Mouse (Mus musculus) ovary, adult 18-20 months (tissue): Measurements from ENCODE around the gene Gm17606.
A peak's percentile ranks its signal among the peaks of the same experiment; 100 is the strongest.
"Not testable (repeated sequence)": the region's sequence is repeated elsewhere in the genome, so short reads cannot be mapped to it uniquely, and the experiment has no call there.

ENCODE experiments used
- DNase-seq: peaks from one replicate; pipeline ENCODE4 v3.0.0; 2022; ENCODE audit warnings: low spot score, mixed read lengths

Gene Gm17606

GRCm38 (mm10) chr14:54640946-54641304 is at the start of gene Gm17606:
TSS of gene Gm17606 (plus strand) at chr14:54640952.
- DNase-seq = no peak

GRCm38 (mm10) chr14:54591056-54591455 is 49.7 kb upstream of the Gm17606 start:
- no peak for DNase-seq

DNA sequence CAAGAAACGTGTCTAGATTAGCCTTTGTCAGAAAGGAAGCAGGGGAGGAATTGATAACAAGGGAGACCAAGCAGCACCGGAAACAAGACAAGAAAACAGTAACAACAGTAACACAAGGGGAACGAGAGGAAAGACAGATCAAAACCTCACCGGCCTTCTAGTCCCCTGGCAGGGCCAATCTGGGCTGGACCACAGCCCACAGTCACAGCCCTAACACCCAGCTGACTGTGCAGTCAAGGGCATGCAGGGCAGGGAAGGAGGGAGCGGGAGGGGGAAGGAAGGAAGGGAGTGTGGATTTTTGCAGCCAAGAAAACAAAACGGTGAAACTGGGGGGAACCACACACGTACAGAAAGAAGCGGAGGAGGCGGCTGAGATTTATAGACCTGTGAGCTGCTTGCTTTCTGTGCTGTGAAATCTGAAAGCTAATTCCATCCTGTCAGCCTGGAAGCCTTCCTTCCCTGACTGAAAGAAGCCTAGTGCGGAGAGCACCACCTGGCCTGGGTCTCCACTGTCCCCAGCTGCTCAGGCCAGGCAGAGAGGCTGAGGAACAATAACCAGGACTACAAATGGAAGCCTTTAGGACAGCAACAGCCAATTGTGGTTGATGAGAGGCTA is 48.3 kb upstream of the Gm17606 start:
- peak; percentile 69 for DNase-seq

DNA sequence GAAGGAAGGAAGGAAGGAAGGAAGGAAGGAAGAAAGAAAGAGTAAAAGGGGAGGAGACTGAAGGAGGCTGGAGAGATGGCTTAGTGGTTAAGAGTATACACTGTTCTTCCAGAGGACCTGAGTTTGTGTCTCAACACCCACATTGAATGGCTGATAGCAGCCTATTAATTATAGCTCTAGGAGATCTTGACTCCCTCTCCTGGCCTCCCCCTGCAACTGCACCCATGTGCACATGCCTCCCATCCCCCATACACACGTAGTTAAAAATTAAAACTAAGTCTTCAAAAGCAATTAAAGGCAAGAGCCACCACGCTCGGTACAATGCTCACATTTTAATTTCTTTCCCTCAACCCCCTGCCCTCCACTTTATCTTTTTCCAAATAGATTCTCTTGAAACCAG is 46.7 kb upstream of the Gm17606 start:
- DNase-seq = no peak

- no peak for DNase-seq
Observed at GRCm38 (mm10) chr14:54594631-54595414, 45.9 kb upstream of the Gm17606 start.

DNA sequence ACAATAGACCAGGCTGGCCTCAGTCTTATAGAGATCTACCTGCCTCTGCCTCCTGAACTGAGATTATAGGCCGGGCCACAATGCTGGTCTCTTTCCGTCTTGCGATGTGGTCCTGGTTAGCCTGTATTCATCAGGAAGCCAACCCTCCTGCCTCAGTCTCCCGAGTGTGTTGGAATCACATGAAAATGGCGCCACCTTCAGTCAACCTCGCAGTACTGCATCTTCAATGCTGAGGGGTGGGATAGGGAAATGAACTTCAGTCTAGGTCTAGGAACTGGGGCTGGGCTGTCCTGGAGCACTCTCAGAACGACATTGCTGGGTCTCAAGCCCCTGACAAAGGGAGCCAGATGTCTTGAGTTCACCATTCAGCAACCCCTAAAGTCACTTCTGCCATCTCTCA is 43.7 kb upstream of the Gm17606 start:
- DNase-seq = no peak

DNA sequence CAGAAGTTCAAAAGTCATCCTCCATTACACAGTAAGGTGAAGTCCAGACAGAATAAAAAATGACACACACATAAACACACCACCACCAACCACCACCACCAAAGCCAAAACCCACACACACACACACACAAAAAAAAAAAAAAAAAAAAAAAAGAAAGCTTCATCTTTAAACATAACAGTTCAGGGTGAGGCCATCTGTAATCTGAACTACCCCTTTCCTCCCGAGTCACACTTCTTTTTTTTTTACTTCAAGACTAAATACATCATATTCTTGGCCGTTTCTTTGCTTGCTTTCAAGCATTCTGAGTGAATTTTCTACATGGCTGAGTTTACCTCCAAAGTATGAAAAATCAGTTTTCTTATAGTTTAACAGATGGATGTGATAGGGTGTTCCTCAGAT is 39.2 kb upstream of the Gm17606 start:
- no peak for DNase-seq

DNA sequence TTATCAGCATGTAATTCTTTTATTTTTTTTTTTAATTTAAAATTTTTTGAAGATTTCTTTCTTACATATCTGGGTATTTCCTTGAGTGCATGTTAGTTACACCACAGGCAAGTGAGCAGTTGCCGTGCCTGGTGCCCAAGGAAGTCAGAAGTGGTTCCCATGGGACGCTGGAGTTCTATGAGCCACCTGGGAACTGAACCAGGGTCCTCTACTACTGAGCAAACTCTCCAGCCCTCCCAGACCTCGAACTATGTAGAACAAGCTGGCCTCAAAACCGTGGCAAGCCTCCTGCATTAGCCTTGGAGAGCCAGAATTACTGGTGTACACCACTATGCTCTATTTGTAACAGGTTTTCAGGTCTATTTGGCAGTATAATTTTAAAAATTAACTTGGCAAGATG is 38.1 kb upstream of the Gm17606 start:
- DNase-seq = no peak

DNA sequence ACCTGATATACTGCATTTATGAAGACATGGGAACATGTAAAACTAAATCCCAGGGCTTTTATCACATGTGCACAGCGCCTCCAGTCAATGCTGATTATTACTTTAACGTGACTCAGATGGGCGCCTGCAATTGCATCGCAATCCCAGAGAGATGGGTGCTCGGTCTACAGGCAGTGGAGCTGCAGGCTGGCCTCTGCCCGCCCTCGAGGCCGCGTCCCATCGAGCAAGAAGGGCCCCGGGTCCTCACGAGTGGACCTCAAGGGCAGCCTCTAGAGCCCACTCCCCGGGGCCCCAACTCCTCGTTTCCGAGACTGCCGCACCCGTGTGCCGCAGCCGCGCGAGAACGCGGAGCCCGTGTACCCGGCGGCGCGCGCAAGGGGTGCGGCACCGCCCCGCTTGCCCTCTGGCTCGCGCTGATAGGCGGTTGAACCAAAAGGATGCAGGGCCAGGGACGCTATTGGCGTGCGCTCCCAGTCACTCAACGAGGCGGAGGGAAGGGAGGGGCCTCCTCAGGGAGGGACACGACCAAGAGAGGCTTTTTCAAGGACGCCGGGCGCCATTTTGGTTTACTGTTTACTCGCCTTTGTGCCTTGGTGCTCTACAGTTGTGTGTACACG is 37.6 kb upstream of the Gm17606 start:
- peak; percentile 94 for DNase-seq

DNA sequence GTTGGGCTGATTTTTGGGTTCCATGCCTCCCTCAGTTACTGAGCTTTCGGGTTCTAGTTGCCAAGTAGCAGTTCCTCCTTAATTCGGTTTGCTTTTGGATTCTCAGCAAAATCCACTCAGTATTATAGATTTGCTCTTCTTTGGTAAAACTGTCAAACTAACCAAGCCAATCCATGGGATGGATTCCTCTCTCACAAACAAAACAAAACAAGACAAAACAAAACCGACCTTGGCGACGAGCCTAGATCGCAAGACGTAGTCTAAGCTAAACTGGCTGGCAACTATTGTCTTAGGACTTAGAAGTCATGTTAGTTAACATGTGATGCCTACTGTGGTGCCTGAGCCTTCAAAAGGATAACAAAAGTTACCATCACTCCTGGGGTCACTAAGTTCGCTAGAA is 37.1 kb upstream of the Gm17606 start:
- DNase-seq = no peak

GRCm38 (mm10) chr14:54605752-54606321 is 34.9 kb upstream of the Gm17606 start, which contains the start of gene 4931414P19Rik:
TSS of gene 4931414P19Rik (minus strand) at chr14:54605993.
- DNase-seq = peak; percentile 75

DNA sequence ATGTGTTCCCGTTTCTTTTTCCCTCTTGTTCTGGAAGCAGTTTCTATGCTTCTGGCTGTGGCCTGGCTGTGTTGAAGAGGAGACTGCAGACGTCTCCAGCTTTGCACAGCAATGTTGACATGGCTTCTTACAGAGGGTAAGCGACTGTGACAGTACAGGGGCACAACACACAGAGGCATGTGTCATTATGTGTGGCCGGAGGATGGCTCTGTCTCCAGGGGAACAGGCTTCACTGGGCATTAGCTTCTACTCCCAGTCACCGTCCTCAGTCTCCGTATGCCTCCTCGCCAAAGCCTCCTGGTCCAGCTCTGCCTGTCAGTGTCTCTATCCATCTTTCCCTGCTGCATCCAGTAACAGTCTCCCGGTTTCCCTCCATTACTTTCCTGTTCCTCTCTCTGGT is 33.5 kb upstream of the Gm17606 start:
- no peak for DNase-seq

- DNase-seq = no peak
Observed at GRCm38 (mm10) chr14:54609245-54609644, 31.5 kb upstream of the Gm17606 start.

GRCm38 (mm10) chr14:54609962-54610361 is 30.8 kb upstream of the Gm17606 start:
- DNase-seq = no peak

DNA sequence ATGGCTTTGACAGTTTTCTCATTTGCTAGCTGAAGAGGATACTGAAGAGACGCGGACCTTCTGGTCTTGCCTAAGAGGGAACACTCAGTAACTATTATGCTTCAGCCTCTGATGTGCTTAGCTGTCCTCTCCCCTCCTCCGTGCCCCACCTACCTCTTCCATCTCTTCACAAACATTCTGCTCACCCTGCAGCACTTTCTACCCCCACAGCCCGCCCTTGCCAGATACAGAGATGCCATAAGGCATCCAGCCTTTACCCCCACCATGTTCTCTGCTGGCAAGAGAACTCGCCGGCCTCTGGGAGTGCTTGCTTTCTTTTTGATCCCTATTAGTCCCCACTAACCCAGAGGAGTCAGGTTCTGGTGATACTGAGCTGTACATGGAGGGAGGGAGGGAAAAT is 30.1 kb upstream of the Gm17606 start:
- no peak for DNase-seq

GRCm38 (mm10) chr14:54614130-54614529 is 26.6 kb upstream of the Gm17606 start:
- DNase-seq = not testable (repeated sequence)

DNA sequence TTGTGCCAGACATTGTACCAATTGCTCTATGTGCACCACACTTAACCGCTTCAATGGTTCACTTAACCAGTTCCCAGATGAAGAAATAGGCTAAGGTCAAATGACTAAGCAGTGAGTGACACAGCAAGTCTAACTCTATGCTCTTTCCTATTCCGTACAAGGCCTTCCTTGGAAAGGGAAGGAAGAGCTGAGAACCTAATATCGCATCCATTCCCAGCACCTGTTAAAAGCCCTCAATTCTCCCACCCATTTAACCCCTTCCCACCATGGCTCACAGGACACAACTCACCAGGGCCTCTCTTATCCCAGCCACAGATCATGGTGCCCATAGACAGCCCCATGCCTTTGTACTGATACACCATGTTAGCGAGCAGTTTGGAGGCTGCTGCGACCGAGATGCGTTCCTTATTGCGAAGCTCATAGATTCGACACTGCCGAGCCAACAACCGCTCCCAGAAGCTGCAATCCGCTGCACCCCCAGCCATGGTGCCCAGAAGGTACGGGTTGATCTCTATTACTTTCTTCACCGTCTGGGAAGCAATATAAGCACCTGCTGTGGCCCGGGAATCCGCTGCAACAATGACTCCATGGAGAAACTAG is 24.4 kb upstream of the Gm17606 start:
- DNase-seq = no peak

DNA sequence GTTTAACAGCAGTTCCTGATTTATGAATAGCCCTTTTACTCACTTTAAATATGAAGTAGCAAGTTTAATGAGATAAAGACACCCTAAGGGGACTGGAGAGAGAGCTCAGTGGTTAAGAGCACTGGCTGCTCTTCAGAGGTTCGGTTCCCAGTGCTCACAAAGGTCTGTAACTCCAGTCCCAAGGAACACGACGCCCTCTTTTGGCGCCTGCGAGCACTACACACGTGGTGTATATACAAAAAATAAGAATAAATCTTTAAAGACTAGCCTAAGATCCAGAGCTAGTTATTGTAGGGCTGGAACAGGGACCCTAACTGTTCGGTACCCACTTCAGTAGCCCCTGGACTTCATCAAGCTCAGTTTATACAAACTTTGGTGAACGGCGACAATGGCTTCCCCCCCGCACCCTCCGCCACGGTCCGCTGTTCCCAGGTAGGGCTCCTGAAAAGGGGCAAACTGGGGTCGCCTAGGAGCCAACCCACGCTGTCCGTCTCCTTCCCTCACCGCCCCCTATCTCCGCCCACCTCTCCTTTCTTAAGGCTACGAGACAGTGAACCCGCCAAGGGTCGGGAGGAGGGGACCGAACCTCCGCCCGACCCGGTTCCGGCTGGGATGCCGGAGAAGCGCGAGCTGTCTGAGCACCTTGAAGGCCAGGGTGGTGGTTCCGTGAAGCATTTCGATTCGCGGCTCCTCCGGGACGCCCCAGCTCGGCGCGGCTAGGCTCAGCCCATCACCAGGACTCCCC is 23.4 kb upstream of the Gm17606 start:
- no peak for DNase-seq

- DNase-seq = peak; percentile 78
Observed at GRCm38 (mm10) chr14:54617897-54618365, 22.8 kb upstream of the Gm17606 start, which contains the start of gene Psmb5. TSS of gene Psmb5 (minus strand) at chr14:54618022.

DNA sequence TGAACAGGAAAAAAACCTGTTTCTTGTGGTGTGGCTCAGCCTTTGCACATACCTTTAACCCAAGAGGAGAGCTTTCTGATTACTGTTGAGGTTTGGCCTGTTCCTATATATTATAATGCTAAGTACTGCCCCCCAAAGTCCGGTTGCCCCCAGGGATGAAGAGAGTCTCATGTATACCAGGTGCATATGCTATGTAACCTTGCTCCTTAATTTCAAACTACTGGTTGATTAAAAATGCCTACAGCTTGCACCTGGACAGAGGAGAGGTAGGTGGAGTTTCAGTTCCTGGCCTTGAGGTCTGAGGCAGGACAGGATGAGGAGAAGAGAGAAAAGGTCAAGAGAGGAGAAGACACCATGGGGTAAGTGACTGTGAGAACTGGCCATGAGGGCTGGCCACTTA is 19.6 kb upstream of the Gm17606 start, which contains the start of gene Psmb11:
Gene Psmb11, plus strand, starts transcription at position 301 of the 400 bp plus-strand sequence.
- DNase-seq = no peak

- no peak for DNase-seq
Observed at GRCm38 (mm10) chr14:54623334-54623733, 17.4 kb upstream of the Gm17606 start.
